Mouse (Mus musculus) liver, embryonic 13.5 days (tissue): Measurements from ENCODE around the gene Gimap8. TPM values are rescaled to one million over a fixed set of nuclear protein-coding genes. Genes with fewer than 3 reads are reported as not detected.
A peak's percentile ranks its signal among the peaks of the same experiment; 100 is the strongest.
"Not testable (repeated sequence)": the region's sequence is repeated elsewhere in the genome, so short reads cannot be mapped to it uniquely, and the experiment has no call there.

Experiments
- ATAC-seq: fragments of 200-750 bp; cut with Nextera tagmentation; 2 replicates; pipeline ENCODE4 v1.8.0; 2017; ENCODE audit warnings: low read depth, mild to moderate bottlenecking, moderate number of reproducible peaks, moderate library complexity
- DNase-seq: peaks from one replicate; pipeline ENCODE4 v3.0.0; 2022
- H3K27ac ChIP-seq: fragments of 300-500 bp; sonication (generic); 2 replicates; pipeline ENCODE4 v1.5.1; 2015; ENCODE audit warnings: moderate library complexity, mild to moderate bottlenecking, inconsistent platforms
- H3K27me3 ChIP-seq: fragments of 300-500 bp; sonication (generic); 2 replicates; pipeline ENCODE4 v1.6.1; 2015; ENCODE audit warnings: mild to moderate bottlenecking, inconsistent platforms
- H3K36me3 ChIP-seq: fragments of 300-500 bp; sonication (generic); 2 replicates; pipeline ENCODE4 v1.6.1; 2015; ENCODE audit warnings: mild to moderate bottlenecking, inconsistent platforms
- H3K4me1 ChIP-seq: fragments of 300-500 bp; sonication (generic); replicated peaks from 2 replicates; pipeline ENCODE4 v1.6.1; 2015; ENCODE audit warnings: inconsistent platforms
- H3K4me2 ChIP-seq: fragments of 300-500 bp; sonication (generic); 2 replicates; pipeline ENCODE4 v1.6.1; 2015; ENCODE audit warnings: inconsistent platforms, mild to moderate bottlenecking, moderate library complexity
- H3K4me3 ChIP-seq: fragments of 300-500 bp; sonication (generic); replicated peaks from 2 replicates; pipeline ENCODE4 v1.5.1; 2015; ENCODE audit warnings: mild to moderate bottlenecking, inconsistent platforms
- H3K9ac ChIP-seq: fragments of 300-500 bp; sonication (generic); 2 replicates; pipeline ENCODE4 v1.6.1; 2015; ENCODE audit warnings: mild to moderate bottlenecking, inconsistent platforms
- H3K9me3 ChIP-seq: fragments of 300-500 bp; sonication (generic); replicated peaks from 2 replicates; pipeline ENCODE4 v1.6.1; 2016; ENCODE audit warnings: inconsistent platforms
- WGBS: fragments of 180-500 bp; shearing (Covaris S2); methylation state at CpG from one replicate; pipeline ENCODE4 v1.1.7; 2015; ENCODE audit not compliant: insufficient replicate concordance; 5-methylcytosine and 5-hydroxymethylcytosine counted together
- polyA plus RNA-seq: library from polyadenylated mRNA; unstranded; fragments of >200 nt; fragmentation: Nextera tagmentation; extraction: Ambion mirVana; gene quantifications from 2 replicates; pipeline ENCODE4 v1.2.1, GENCODE M21; 2015

Gene Gimap8
- polyA plus RNA-seq, 1 experiment from 2014 or later = 0.73 TPM

GRCm38 (mm10) chr6:48681472-48682090 is 34.5 kb downstream of the Gimap8 start:
- 16% methylated on average over 3 of the region's 3 CpGs for WGBS
- peaks cover 11% of the 10 kb centered on the region for H3K4me1 ChIP-seq
- H3K9ac ChIP-seq = no peak overlapping the region
- no peaks in the 10 kb centered on the region for H3K9me3 ChIP-seq
- H3K27me3 ChIP-seq = no peaks in the 10 kb centered on the region
- ATAC-seq (no peak), DNase-seq (no peak)
- no peak overlapping the region for H3K4me3 ChIP-seq
- 0 out of 2 replicates have a peak, but pooled peaks cover 4% of the 10 kb centered on the region for H3K36me3 ChIP-seq
- no peak overlapping the region for H3K27ac ChIP-seq
- no peak overlapping the region for H3K4me2 ChIP-seq

GRCm38 (mm10) chr6:48682271-48682670 is 35.2 kb downstream of the Gimap8 start:
- Histone ChIP-seq H3K9me3 (no peaks in the 10 kb centered on the region), H3K4me3 (no peak overlapping the region), H3K36me3 (0 out of 2 replicates have a peak, but pooled peaks cover 4% of the 10 kb centered on the region), H3K27me3 (no peaks in the 10 kb centered on the region), H3K9ac (no peak overlapping the region), H3K4me1 (peaks cover 7% of the 10 kb centered on the region), H3K4me2 (no peak overlapping the region), H3K27ac (no peak overlapping the region)
- ATAC-seq = no peak
- 55% methylated on average over 4 of the region's 4 CpGs for WGBS
- DNase-seq = no peak

DNA sequence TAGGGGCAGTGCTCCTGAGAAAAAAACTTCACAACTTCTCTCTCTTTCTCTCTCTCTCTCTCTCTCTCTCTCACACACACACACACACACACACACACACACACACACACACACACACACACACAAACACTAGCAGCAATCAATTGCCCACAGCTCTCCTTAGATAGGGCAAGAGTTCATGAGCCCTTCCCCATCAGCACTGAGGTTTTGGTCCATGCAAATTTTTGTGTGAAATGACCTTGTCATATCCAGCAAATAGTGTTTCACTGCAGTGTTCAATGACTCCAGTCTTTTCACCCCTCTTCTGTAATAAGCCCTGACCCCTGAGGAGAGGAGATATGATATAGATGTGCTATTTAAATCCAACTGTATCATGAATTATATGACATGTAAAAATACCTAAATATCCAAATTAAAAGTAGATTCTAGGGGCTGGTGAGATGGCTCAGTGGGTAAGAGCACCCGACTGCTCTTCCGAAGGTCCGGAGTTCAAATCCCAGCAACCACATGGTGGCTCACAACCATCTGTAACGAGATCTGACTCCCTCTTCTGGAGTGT is 36.3 kb downstream of the Gimap8 start:
- H3K9me3 ChIP-seq, H3K27me3 ChIP-seq, H3K36me3 ChIP-seq, H3K9ac ChIP-seq, H3K4me3 ChIP-seq, DNase-seq, H3K27ac ChIP-seq, H3K4me2 ChIP-seq, ATAC-seq, H3K4me1 ChIP-seq: not testable (repeated sequence)
- 69% methylated on average over 4 of the region's 4 CpGs for WGBS

GRCm38 (mm10) chr6:48684319-48684718 is 37.3 kb downstream of the Gimap8 start, which contains the start of gene Gimap4:
Gene Gimap4, plus strand, starts transcription at chr6:48684549.
- no peak within 1 kb of the TSS for H3K27ac ChIP-seq
- H3K4me3 ChIP-seq = no peak within 1 kb of the TSS
- H3K4me2 ChIP-seq = no peak within 1 kb of the TSS
- 37% methylated on average over 5 of the region's 5 CpGs for WGBS
- H3K9me3 ChIP-seq = no peaks in the 10 kb centered on the region
- DNase-seq = no peak
- H3K36me3 ChIP-seq = no peaks in the 10 kb centered on the region
- H3K27me3 ChIP-seq = no peaks in the 10 kb centered on the region
- H3K4me1 ChIP-seq = no peaks in the 10 kb centered on the region; the same call in 1 of the 2 replicates
- ATAC-seq = no peak
- no peak within 1 kb of the TSS for H3K9ac ChIP-seq

DNA sequence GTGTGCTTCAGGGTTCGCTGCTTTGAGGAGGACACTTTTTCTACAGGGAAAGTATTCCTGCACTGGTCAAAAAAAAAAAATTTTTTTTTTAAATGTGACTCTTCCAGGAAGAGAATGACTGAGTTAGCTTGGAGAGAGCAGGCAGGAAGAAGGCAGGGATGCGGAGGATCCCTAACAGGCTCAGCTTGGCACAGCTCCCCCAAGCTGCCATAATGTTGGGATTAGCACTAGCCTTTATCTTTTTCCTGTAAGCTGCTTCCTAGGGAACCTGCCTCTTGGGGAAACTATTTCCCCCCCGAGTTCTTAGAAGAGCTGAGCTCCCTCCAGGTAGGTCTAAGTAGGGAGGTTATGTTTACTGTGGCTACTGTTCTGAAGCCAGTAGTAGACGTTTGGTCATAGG is 37.8 kb downstream of the Gimap8 start:
- DNase-seq = no peak
- 50% methylated on average over 4 of the region's 4 CpGs for WGBS
- Histone ChIP-seq H3K4me2 (no peak overlapping the region), H3K9me3 (no peaks in the 10 kb centered on the region), H3K4me3 (no peak overlapping the region), H3K27ac (no peak overlapping the region), H3K4me1 (no peaks in the 10 kb centered on the region; the same call in 1 of the 2 replicates), H3K27me3 (no peaks in the 10 kb centered on the region), H3K36me3 (no peaks in the 10 kb centered on the region), H3K9ac (no peak overlapping the region)
- no peak for ATAC-seq

- DNase-seq (no peak), ATAC-seq (no peak)
- 51% methylated on average over 2 of the region's 2 CpGs for WGBS
- Histone ChIP-seq H3K4me3 (no peak overlapping the region), H3K27ac (no peak overlapping the region), H3K9ac (no peak overlapping the region), H3K4me2 (no peak overlapping the region), H3K27me3 (no peaks in the 10 kb centered on the region), H3K4me1 (no peaks in the 10 kb centered on the region; the same call in 1 of the 2 replicates), H3K36me3 (no peaks in the 10 kb centered on the region), H3K9me3 (no peaks in the 10 kb centered on the region)
These were observed 38.2 kb downstream of the Gimap8 start for GRCm38 (mm10) chr6:48685251-48685650.

GRCm38 (mm10) chr6:48685694-48686665 is 38.9 kb downstream of the Gimap8 start:
- DNase-seq (no peak), ATAC-seq (no peak)
- no peak overlapping the region for H3K4me3 ChIP-seq
- no peak overlapping the region for H3K9ac ChIP-seq
- H3K36me3 ChIP-seq = no peaks in the 10 kb centered on the region
- 0 out of 2 replicates have a peak overlapping the region, but pooled peaks have one; percentile 14 for H3K27ac ChIP-seq
- H3K27me3 ChIP-seq = no peaks in the 10 kb centered on the region
- 45% methylated on average over 7 of the region's 7 CpGs for WGBS
- H3K9me3 ChIP-seq = no peaks in the 10 kb centered on the region
- no peak overlapping the region for H3K4me2 ChIP-seq
- no peaks in the 10 kb centered on the region; the same call in 1 of the 2 replicates for H3K4me1 ChIP-seq

DNA sequence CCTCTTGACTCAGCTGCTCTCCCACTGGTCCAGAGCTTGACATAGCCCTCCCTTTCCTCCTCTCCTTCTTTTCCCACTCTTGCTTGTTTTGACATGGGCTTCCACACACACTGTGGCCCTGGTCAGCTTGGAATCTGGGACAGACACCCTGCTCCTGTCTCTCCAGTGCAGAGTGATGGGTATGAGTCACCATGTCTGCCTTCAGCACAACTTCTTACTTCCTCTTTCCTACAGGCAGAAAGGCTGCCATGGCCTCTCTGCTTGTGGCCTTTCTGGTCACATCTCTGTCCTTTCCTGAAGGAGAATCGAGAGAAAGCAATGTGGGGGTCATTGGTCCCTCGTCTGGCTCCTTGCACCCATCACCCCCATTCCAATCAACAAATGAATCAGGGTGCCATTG is 40.0 kb downstream of the Gimap8 start:
- H3K9ac ChIP-seq = no peak overlapping the region
- H3K9me3 ChIP-seq = no peaks in the 10 kb centered on the region
- H3K4me3 ChIP-seq = no peak overlapping the region
- ATAC-seq (no peak), DNase-seq (no peak)
- H3K27me3 ChIP-seq = no peaks in the 10 kb centered on the region
- H3K4me2 ChIP-seq = no peak overlapping the region
- no peaks in the 10 kb centered on the region; the same call in 1 of the 2 replicates for H3K4me1 ChIP-seq
- H3K27ac ChIP-seq = no peak overlapping the region
- H3K36me3 ChIP-seq = no peaks in the 10 kb centered on the region
- 19% methylated on average over 2 of the region's 2 CpGs for WGBS

DNA sequence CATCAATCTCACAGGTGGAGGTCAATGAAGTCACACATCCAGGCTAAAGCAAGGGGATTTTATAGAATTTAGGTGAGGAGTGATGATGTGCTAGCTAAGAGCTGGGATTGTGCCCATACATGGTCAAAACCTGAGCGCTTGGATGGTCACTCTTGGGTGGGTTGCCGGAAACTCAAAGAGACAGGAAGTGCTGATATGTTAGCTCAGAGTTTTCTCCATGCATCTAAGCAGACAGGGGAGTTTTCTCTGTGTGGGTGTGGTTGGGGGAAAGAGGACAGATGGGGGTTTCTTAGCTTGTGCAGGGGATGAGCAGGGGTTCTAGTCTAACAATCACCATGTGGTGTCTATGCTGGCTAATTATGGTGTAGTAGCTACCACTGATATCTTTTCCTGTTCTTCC is 42.3 kb downstream of the Gimap8 start:
- no peaks in the 10 kb centered on the region; the same call in 1 of the 2 replicates for H3K4me1 ChIP-seq
- H3K4me3 ChIP-seq = no peak overlapping the region
- H3K36me3 ChIP-seq = no peaks in the 10 kb centered on the region
- WGBS = 44% methylated on average over 2 of the region's 2 CpGs
- no peaks in the 10 kb centered on the region for H3K9me3 ChIP-seq
- ATAC-seq = no peak
- H3K27ac ChIP-seq = no peak overlapping the region
- no peak overlapping the region for H3K9ac ChIP-seq
- no peaks in the 10 kb centered on the region for H3K27me3 ChIP-seq
- no peak overlapping the region for H3K4me2 ChIP-seq
- DNase-seq = no peak

DNA sequence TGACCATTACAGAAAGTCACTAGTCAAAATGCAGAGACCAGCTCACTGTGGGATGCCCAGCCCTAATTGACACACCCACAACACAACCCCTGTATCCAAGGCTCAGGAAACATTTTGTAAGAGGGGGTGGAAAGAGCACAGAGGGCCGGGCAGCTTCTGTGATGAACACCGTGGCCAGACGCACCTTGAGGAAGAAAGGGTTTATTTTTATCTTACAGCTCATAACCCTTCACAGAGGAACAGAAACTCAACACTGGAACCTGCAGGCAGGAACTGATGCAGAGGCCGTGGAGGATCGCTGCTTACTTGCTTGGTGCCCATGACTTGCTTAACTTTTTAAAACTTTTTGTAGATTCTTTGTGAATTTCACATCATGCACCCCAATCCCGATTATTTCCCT is 45.9 kb downstream of the Gimap8 start:
- Histone ChIP-seq H3K9ac (no peak overlapping the region), H3K4me2 (no peak overlapping the region), H3K4me1 (no peaks in the 10 kb centered on the region), H3K27ac (no peak overlapping the region), H3K9me3 (no peaks in the 10 kb centered on the region), H3K4me3 (no peak overlapping the region), H3K36me3 (no peaks in the 10 kb centered on the region), H3K27me3 (no peaks in the 10 kb centered on the region)
- 66% methylated on average over 6 of the region's 6 CpGs for WGBS
- no peak for DNase-seq
- ATAC-seq = no peak

GRCm38 (mm10) chr6:48696830-48697554 is 50.0 kb downstream of the Gimap8 start:
- H3K36me3 ChIP-seq = no peaks in the 10 kb centered on the region
- no peak for DNase-seq
- H3K4me1 ChIP-seq = no peaks in the 10 kb centered on the region; the same call in 1 of the 2 replicates

More at GRCm38 (mm10) chr6:48696830-48697554, 50.0 kb downstream of the Gimap8 start:
- Histone ChIP-seq H3K27me3 (no peaks in the 10 kb centered on the region), H3K4me3 (no peak overlapping the region), H3K9me3 (no peaks in the 10 kb centered on the region), H3K4me2 (no peak overlapping the region), H3K27ac (no peak overlapping the region), H3K9ac (no peak overlapping the region)
- ATAC-seq = no peak
- WGBS = 65% methylated on average over 4 of the region's 4 CpGs
